Mouse (Mus musculus): ENCODE data around the gene B3gnt9.

B3gnt9 gene

DNA sequence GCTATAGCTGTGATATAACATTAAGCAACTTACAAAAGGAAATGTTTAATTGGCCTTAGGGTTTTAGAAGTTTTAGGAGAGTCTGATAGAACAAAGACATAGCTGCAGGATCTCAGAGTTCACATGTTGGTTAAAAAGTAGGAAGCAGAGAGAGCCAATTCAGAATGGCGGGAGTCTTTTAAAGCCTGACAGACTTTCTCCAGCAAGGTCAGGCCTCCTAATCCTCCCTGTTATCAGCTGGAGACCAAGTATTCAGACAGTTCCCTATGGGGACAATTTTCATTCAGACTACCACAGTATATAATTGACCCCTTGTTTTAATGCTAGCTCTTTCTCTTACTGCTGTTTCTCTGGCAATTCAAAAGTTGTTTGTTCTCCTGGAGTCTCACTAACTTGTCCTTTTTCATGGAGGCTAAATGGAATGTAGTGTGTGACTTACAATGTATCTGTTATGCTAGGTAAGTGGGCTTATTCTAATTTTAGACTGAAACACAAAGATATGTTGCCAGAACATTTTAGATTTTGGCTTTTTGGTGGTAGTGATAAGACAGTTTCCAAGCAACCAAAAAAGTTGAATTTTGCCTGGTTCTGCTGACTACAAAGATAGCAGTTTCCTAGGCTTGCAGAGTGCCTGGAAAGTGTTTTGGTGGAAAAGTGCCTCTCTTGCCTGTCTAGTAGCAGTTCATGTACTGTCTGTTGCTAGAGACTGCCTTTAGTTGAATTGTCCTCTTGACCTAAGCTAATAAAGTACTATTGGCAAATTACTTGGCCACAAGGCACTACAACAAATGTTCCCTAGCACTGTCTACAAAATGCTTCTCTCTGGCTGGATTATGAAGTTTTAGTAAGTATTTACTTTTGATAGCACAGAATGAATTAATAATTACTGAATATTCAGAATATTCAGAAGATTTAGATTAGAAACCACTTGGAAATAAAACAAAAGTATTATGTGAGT is 45.5 kb downstream of the B3gnt9 start:
- no peak for DNase-seq

DNA sequence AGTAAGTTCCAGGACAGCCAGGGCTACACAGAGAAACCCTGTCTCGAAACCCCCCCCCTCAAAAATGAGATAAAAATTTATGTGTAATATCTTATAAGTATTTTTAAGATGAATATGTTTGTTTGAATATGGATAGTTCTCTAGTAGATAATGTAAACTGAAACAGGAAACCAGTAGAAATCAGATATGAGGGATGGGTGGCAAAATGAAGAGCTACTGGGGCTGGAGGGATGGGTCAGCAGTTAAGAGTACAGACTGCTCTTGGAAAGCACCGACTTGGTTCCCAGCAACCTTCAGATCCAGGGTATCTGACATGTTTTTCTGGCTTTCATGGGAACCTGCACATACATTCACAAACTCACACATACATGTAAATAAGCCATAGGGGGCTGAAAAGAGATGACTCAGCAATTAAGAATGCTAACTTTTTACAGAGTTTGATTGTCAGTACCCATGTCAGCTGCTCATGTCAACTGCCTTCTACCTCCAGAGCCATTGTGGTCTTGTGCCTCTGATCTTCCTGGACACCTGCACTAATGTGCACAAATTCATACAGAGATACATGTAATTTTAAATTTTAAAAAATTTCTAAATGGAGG is 47.2 kb downstream of the B3gnt9 start:
- no peak for DNase-seq

DNA sequence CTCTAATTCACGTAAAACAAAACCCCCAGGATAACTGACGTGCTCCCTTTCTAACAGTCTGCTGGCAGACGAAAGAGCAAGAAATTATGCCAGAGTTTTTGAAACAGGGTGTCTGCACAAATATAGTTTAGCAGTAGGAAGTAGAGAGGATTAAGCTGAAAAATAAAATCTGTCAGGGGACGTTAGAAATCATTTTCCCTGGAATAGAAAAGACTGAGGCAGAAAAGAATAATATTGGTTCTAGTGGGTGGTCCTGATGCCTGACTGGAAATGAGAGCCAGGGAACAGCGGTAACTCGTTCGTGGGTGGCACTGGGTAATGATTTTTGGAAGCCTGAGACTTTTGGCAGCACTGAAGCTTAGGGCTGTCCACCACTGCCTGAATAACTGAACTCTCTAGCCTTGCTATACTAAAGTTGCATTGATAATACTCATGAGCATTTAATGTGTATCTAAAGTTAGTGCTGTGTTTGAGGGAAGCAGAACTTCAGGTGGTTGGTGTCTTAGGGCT is 48.1 kb downstream of the B3gnt9 start:
- DNase-seq: no peak

DNA sequence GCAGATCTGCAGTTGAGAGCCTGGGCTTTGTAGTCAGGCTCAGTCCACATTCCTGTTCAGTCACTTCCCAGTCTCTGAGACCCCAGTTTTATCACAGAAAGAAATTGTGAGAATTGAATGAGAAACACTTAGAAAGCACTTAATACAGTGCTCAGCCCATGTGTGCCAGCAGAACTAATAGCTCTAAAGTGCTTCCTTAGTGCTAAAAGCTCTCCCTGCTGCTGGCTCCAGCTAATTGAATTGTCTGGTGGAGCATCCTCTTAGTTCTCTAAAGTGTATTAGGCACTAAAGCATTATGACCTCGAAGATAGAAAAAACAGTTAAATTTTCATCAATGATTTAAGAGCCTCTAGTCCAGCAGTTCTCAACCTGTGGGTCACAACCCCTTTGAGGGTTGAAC is 49.2 kb downstream of the B3gnt9 start:
- no peak for DNase-seq
